Mouse (Mus musculus) MEL (cell line): ENCODE data around the gene Esr1.

Source experiments
- CTCF ChIP-seq, 3 experiments: IDR thresholded peaks in 2 of 3; conservative IDR thresholded peaks in 1 of 3; 2 replicates each; pipeline ENCODE4 v1.5.1; 2011 to 2012; ENCODE audit warnings: low read length in 3 of 3, low read depth in 2 of 3, mild to moderate bottlenecking in 2 of 3, improper control_type of control experiment in 1 of 3, inconsistent platforms in 1 of 3, mixed read lengths in 1 of 3, moderate library complexity in 1 of 3; ENCODE audit not compliant: control insufficient read depth in 1 of 3, insufficient read depth in 1 of 3, poor library complexity in 1 of 3, severe bottlenecking in 1 of 3
- EP300 ChIP-seq, 2 experiments: IDR thresholded peaks; 2 replicates each; pipeline ENCODE4 v1.6.1; 2011; ENCODE audit warnings: improper control_type of control experiment in 2 of 2, low read length in 2 of 2, low read depth in 1 of 2, mild to moderate bottlenecking in 1 of 2
- MAX ChIP-seq: IDR thresholded peaks from 2 replicates; pipeline ENCODE4 v1.6.1; 2011; ENCODE audit warnings: low read length, improper control_type of control experiment
- TAL1 ChIP-seq: IDR thresholded peaks from 2 replicates; pipeline ENCODE4 v1.6.1; 2012; ENCODE audit warnings: mild to moderate bottlenecking, inconsistent platforms, low read length, moderate library complexity, mixed read lengths
- USF2 ChIP-seq, 2 experiments: IDR thresholded peaks; 2 replicates each; pipeline ENCODE4 v1.6.1; 2011 to 2012; ENCODE audit warnings: improper control_type of control experiment in 2 of 2, low read length in 2 of 2, borderline replicate concordance in 1 of 2, inconsistent platforms in 1 of 2, low read depth in 1 of 2, mild to moderate bottlenecking in 1 of 2; ENCODE audit not compliant: insufficient read depth in 1 of 2

GRCm38 (mm10) chr10:4711434-4711833, 100.0 kb downstream of the Esr1 start:
- TF ChIP-seq CTCF (IDR thresholded peaks at IDR 0.05 in 2 of 3, conservative IDR thresholded peaks at IDR 0.05 in 1 of 3; ENCODE audit: control insufficient read depth in 1 of 3, insufficient read depth in 1 of 3, low read depth in 2 of 3, low read length in 3 of 3, poor library complexity in 1 of 3, severe bottlenecking in 1 of 3) (no peak), USF2 (IDR thresholded peaks at IDR 0.05; ENCODE audit: borderline replicate concordance in 1 of 2, insufficient read depth in 1 of 2, low read depth in 1 of 2, low read length in 2 of 2) (no peak), EP300 (IDR thresholded peaks at IDR 0.05; ENCODE audit: low read depth in 1 of 2, low read length in 2 of 2) (no peak), MAX (no peak), TAL1 (no peak)
